Mouse (Mus musculus) small intestine, adult 2 months (tissue): ENCODE results near the gene Polq.

Source experiments
- CTCF ChIP-seq: fragments of 200-500 bp; IDR thresholded peaks from 2 replicates; pipeline ENCODE4 v1.5.1; 2012; ENCODE audit warnings: low read depth, mild to moderate bottlenecking, control low read depth, inconsistent platforms, low read length, moderate library complexity, mixed read lengths; ENCODE audit not compliant: insufficient replicate concordance, insufficient read length; ENCODE audit errors: extremely low read depth
- POLR2A ChIP-seq: fragments of 200-500 bp; IDR thresholded peaks from 2 replicates; pipeline ENCODE4 v1.6.1; 2012; ENCODE audit warnings: low read depth, mild to moderate bottlenecking, control low read depth, inconsistent platforms, low read length, moderate library complexity

DNA sequence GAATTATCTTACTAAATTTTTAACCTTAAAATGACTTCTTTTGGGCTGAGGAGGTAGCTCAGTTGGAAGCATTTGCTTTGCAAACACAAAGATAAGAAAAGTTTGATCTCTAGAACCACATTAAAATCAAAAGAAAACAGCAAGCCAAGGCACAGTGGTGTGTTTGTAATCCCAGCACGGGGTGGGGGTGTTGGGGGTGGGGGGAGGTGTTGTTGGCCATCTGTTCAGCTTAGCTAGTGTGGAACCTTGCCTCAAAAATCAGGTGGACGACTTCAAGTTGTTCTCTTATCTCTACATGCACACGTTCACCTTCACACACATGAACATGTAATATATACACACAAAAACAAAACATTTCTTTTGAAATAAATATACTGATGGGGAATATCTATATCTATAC is 20.4 kb downstream of the Polq start:
- TF ChIP-seq POLR2A (no peak), CTCF (no peak)
